Mouse (Mus musculus) ES-Bruce4 (cell line): Measurements from ENCODE around the gene Pld1.

Experiments
- CTCF ChIP-seq: IDR thresholded peaks from one replicate; pipeline ENCODE4 v1.8.1; 2011; ENCODE audit warnings: low read depth, low read length
- EP300 ChIP-seq: IDR thresholded peaks from 2 replicates; pipeline ENCODE4 v1.6.1; 2011; ENCODE audit warnings: low read depth, low read length; ENCODE audit not compliant: insufficient read depth
- POLR2A ChIP-seq: IDR thresholded peaks from one replicate; pipeline ENCODE4 v1.8.1; 2011; ENCODE audit warnings: low read length; ENCODE audit not compliant: insufficient read depth

- TF ChIP-seq CTCF (no peak), EP300 (no peak), POLR2A (no peak)
These were observed 157.0 kb downstream of the Pld1 start for GRCm38 (mm10) chr3:28095451-28095850.
